Mouse (Mus musculus): Measurements from ENCODE around the gene Rbm44. TPM values are rescaled to one million over a fixed set of nuclear protein-coding genes. Genes with fewer than 3 reads are reported as not detected.

The Rbm44 gene
- total RNA-seq (2021), result 1 to 10 TPM in 1 of 2 experiments, under 1 TPM in 1; 0.88 to 1.1 TPM

- no peak for DNase-seq
These were observed at the start of gene Rbm44 for GRCm38 (mm10) chr1:91144813-91145212. TSS of gene Rbm44 (plus strand) at chr1:91145089.

- no peak for DNase-seq
These were observed 49.6 kb upstream of the Rbm44 start for GRCm38 (mm10) chr1:91095258-91095657.

- DNase-seq, result no peak
These were observed 49.0 kb upstream of the Rbm44 start for GRCm38 (mm10) chr1:91095853-91096252.

DNA sequence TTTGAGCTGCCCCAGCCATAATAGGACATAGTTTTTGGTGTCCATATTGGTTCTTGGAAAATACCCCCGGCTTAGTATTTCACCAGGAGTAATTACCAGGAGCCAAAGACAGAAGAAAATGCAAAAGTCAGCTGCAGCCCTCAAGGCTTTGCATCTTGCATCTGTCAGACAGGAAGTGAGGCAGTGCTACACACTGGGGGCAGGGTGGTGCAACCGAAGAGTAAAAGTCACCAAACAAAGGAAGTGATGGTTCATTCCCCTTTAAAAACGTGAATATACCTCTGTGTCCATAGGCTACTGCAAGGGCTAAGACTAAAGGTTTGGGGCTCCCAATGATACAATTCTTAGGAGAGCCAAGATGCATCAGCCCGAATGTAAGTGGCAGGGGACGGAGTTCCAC, 48.4 kb upstream of the Rbm44 start:
- no peak for DNase-seq

- no peak for DNase-seq
These were observed 47.5 kb upstream of the Rbm44 start for GRCm38 (mm10) chr1:91097283-91097834.

GRCm38 (mm10) chr1:91098887-91099286, 46.0 kb upstream of the Rbm44 start:
- DNase-seq, result peak; percentile 88

GRCm38 (mm10) chr1:91101709-91102440, 43.0 kb upstream of the Rbm44 start:
- no peak for DNase-seq

DNA sequence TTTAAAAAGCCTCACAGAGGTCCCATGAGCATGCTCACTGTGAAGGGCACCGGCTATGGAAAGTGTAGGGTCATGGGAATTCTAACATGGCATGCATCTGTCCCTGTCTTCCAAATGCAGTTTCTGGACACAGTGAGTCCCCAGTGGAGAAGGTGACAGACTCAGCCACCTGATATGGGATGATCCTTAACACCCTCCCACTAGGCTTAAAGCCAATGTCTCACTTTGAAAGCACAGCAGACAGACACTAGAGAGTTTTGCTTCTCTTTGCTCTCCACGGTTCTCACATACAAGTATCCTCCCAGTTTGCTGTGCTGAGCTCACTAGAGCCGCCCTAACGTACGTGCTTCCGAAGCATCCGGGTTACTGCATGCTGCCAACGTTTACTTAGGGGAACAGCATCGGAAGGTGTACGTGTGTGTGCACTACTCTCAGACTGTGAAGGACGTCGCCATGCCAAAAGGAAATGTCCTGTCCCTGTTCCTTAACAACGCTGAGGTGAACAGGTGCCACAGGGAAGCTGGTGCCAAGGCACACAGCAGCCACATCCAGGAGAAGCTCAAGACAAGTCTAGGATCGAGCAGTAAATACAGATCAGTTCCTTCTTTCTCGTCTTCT, 41.4 kb upstream of the Rbm44 start:
- DNase-seq, result no peak

- no peak for DNase-seq
These were observed 37.3 kb upstream of the Rbm44 start for GRCm38 (mm10) chr1:91107548-91107947.

GRCm38 (mm10) chr1:91109302-91109701, 35.6 kb upstream of the Rbm44 start:
- DNase-seq, result no peak

GRCm38 (mm10) chr1:91112171-91112570, 32.7 kb upstream of the Rbm44 start:
- no peak for DNase-seq

DNA sequence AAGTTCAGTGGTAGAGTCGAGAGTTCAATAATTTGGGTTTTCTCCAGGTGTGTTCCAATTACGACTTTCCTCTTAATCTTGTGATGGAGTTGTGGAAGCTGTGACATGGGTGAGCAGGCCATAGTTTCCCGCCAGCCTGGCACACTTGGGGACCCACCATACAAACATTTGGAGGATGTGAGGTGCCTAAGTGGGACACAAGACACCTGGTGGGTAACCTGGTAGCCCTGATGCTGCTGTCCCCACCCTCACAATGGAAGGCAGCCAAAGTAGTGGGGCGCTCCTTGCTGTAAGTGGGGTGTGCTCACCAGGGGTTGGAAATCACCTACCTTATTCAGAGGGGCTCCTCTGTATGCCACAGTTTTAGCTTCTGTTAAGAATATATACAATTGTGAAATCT, 32.3 kb upstream of the Rbm44 start:
- DNase-seq, result no peak

DNA sequence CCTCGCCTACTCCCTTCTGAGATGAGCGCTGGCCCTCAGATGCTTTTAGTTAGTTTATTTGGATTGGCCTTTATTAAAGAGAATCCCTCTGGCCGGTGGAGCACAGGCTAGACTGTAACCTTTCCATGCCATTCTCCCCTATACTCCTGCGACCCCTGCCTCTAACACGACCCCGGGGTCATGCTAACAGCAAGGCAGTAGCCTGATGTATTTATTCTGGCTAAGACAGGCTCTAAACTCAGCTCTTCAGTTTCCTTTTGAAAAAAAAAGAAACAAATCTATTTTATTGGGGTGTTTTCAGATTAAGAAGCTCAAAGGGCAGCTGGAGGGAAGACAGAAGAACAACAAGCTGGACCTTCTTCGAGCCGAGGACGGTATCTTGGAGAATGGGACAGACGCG, 22.8 kb upstream of the Rbm44 start:
- DNase-seq, result no peak

GRCm38 (mm10) chr1:91123004-91123403, 21.9 kb upstream of the Rbm44 start:
- no peak for DNase-seq

- DNase-seq, result no peak
These were observed 21.4 kb upstream of the Rbm44 start for GRCm38 (mm10) chr1:91123466-91123865.

DNA sequence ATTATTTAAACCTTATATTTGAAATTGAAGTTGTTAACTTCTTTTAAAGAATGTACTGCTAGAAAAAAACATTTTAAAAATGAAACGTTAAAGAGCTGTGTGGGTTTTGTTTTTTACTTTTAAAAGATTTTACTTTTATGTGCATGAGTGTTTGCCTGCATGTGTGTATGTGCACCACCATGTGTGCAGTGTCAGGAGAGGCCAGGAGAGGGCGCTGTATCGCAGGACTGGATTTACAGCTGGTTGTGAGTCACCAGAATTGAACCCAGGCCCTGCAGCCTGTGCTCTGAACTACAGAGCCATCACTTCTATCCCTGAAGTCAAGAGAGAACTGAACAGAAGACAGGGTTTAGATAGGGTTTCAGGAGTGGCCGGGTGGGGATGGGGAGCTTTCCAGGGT, 16.0 kb upstream of the Rbm44 start:
- DNase-seq, result no peak

DNA sequence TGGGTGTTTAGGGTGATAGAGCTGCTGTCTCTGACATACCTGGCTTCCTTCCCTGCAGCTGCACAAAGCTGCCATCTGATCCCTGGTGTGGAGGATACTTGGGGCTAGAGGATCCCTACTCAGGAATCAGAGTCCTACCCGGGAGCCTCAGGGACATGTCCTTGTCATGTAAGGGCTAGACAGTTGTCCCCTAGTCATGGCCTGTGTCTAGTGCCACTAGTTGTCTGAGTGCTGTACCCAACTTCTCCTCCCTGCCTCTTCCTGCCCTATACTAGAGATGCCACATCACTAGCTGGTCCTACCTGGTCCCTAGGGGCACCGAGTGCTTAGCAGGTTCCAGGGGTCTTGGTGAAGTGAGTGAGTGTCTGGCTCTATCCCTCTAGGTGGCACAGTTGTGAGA, 7.9 kb upstream of the Rbm44 start:
- no peak for DNase-seq

GRCm38 (mm10) chr1:91151509-91151908, 6.6 kb downstream of the Rbm44 start:
- DNase-seq, result no peak

DNA sequence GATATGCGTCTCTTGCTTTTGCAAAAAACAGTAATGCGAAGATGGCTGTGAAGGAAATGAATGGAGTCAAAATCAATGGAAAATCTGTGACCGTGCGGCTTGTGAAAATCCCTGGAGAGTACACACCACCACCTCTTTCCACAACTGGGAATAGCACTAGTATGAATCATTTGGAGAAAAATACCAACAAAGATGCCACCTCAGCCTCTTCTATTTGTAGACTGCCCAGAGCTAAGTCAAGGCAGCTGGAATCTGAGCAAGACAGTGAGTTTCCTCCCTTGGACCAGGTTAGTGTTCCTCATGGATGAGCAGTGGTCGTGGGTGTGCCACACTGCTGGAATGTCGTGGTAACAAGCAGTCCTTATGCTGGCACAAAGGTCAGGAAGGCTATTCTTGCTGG, 21.9 kb downstream of the Rbm44 start:
- DNase-seq, result no peak

DNA sequence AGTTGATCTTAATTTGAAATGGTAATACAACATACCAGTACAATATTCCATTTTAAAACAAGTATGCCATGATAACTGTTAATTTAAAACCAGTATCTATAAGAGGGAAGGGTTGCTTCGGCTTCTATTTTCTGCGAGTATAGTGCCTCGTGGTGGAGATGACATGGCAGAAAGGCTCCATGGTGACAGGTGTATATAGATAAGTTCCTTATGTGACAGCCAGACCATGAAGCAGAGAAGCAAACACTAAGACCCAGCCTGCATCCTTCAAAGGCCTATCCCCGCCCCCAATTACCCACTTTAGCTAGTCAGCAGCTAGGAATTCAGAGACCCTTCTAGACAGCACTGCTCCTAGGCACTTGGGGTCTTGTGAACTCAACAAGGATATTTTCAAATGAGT, 24.3 kb downstream of the Rbm44 start:
- no peak for DNase-seq

DNA sequence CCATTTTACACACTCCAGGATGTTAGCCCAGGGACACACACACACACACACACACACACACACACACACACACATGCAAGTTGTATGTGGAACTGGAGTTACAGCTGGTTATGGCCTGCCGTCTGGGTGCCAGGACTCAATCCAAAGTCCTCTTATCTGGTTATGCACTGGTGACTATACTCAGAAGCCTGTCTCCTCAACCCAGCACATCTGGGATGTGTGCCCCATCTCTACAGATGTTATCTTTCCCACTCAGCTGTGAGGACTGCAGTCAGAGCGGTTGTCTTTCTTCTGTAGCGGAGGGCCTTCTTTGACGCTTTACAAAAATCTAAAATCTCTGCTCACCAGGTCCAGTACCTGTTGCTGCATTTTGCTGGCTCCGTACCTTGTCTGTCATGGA, 29.9 kb downstream of the Rbm44 start:
- DNase-seq, result no peak

GRCm38 (mm10) chr1:91176026-91176425, 31.1 kb downstream of the Rbm44 start:
- no peak for DNase-seq

- peak; percentile 37 for DNase-seq
These were observed 32.0 kb downstream of the Rbm44 start for GRCm38 (mm10) chr1:91176871-91177270.

GRCm38 (mm10) chr1:91179086-91179485, 34.2 kb downstream of the Rbm44 start:
- DNase-seq, result peak; percentile 80

Data from heart, postnatal 4 days (tissue).